Mouse (Mus musculus) mesoderm, embryonic 11.5 days (tissue): ENCODE data around the gene Nhlrc2.

Source experiments
- DNase-seq: peaks from one replicate; pipeline ENCODE4 v3.0.0-alpha.2; 2012; ENCODE audit warnings: low read depth, low spot score

The Nhlrc2 gene

GRCm38 (mm10) chr19:56621876-56622275, 73.8 kb downstream of the Nhlrc2 start:
- DNase-seq: no peak

- no peak for DNase-seq
Measured at GRCm38 (mm10) chr19:56627881-56628472, 79.9 kb downstream of the Nhlrc2 start.

- no peak for DNase-seq
Measured at GRCm38 (mm10) chr19:56629647-56630046, 81.6 kb downstream of the Nhlrc2 start.

GRCm38 (mm10) chr19:56631017-56631416, 83.0 kb downstream of the Nhlrc2 start:
- DNase-seq: no peak

- no peak for DNase-seq
Measured at GRCm38 (mm10) chr19:56631451-56631901, 83.4 kb downstream of the Nhlrc2 start.

- no peak for DNase-seq
Measured at GRCm38 (mm10) chr19:56637035-56637683, 89.1 kb downstream of the Nhlrc2 start.

GRCm38 (mm10) chr19:56637684-56638049, 89.6 kb downstream of the Nhlrc2 start:
- no peak for DNase-seq

- DNase-seq: no peak
Measured at GRCm38 (mm10) chr19:56647451-56648120, 99.5 kb downstream of the Nhlrc2 start.

GRCm38 (mm10) chr19:56651262-56651661, 103.2 kb downstream of the Nhlrc2 start:
- DNase-seq: no peak

GRCm38 (mm10) chr19:56652034-56652962, 104.2 kb downstream of the Nhlrc2 start:
- DNase-seq: peak; percentile 74
